Mouse (Mus musculus): ENCODE measurements at regions not wholly inside any gene's neighbourhood (a gene's known extent, or its start where the extent isn't known, plus 50 kb on each side); places are given as distances from the start of the nearest gene placed in this dataset.

- DNase-seq (ENCODE audit: low spot score in 2 of 2) = no peak
Measured at GRCm38 (mm10) chr12:27847397-27847796, 505.0 kb upstream of the Sox11 start.

DNA sequence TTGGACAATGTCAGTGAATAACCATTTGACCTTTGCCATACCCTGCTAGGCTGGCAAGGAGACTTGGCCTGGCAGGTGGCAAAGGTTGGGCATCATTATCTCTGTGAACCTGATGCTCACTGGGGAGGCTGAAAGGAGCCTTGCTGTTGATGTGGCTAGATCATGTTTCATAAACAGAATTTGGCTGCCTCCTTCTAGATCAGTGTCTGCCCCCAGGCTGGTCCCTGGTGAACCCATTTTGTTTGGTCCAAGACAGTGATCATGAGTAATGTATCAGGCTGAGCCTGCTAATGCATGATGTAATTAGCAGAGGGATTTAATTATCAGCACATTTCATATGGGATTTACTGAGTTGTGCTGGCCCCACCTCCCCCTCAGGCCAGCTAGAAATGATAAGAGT is 502.6 kb upstream of the Sox11 start:
- no peak for DNase-seq (ENCODE audit: low spot score in 2 of 2)

DNA sequence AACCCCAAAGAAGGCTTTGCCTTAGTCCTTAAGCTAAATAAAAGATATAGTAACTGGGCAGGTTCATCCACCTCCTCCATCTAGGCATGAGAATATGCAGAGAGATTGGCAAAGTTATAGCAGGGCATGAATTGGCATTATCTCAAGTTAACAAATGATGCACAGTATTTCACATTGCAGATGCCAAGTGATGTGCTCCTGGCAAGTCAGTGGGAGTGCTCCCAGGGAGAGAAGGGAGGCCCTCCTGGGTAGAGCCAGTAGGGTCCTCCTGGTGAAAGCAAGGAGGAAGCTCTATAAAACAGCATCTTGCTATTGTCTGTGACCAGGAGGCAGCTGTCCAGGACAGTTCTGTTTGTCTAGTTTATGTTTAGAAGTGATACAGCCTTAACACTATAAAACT is 496.6 kb upstream of the Sox11 start:
- DNase-seq (ENCODE audit: low spot score in 2 of 2) = no peak

DNA sequence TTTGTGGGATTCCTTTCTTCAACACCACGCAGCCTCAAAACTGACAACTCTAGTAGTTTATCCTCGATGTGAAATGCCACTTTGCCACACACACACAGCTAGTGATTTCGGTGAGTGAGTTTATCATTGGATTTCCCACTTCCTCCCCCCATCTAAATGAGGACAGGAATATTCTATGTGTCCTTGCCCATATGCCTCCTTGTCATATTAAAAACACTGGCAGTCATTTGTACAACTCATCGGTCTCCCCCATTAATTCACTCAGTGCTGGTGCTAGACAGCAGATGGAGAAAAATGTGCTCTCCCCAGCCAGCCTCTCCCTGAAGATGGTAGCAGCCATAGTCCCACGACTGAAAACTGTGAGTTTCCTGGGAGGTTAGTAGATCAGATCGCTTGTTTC is 496.0 kb upstream of the Sox11 start:
- no peak for DNase-seq (ENCODE audit: low spot score in 2 of 2)

GRCm38 (mm10) chr12:27826208-27826607 is 483.8 kb upstream of the Sox11 start:
- DNase-seq (ENCODE audit: low spot score in 2 of 2) = no peak

DNA sequence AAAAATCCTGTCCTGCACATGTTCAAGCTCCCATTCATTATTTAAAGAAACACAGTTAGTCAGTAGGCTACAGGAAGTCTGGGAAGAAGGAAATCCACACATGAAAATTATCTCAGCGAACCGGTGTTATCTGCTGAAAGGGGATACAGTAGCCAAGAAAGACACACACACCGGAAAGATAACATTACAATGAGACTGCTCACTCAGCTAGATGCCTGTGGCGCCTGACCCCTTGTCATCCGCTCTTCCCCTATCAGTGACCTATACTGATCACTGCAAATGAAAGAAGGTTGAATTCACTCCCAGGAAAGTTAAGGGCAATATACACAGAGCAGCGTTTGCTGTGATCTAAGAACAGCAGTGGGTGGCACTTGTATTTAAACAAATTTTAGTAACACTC is 481.0 kb upstream of the Sox11 start:
- no peak for DNase-seq (ENCODE audit: low spot score in 2 of 2)

- DNase-seq (ENCODE audit: low spot score in 2 of 2) = no peak
Measured at GRCm38 (mm10) chr12:27796642-27797041, 454.3 kb upstream of the Sox11 start.

DNA sequence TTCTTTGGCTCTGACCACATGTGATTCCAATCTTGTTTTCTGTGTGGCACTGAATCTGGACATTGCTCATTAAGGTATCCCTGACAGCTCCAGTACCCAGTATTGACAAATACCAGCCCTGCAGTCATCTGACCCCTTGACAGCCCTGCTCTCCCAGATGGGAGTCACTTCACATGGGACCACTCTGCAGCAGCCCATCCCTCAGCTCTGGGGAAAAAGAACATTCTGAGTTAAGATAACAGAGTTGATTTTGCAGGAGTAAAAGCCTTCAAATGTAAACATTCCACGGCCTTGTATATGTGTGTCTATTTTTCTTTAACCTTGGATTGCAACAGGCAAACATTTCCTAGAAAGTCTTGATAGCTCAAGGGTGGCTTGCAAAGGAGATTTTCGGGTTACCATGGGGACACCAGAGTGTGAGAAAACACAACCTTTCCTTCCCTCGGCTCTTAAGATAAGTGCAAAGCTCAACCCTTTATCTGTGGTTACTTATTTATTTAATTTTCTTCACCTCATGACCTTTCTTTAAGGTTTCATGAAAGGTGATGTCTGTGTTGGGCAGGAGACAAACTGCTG is 444.4 kb upstream of the Sox11 start:
- DNase-seq (ENCODE audit: low spot score in 2 of 2) = no peak

GRCm38 (mm10) chr12:27780801-27781200 is 438.4 kb upstream of the Sox11 start:
- no peak for DNase-seq (ENCODE audit: low spot score in 2 of 2)

- DNase-seq (ENCODE audit: low spot score in 2 of 2) = no peak
Measured at GRCm38 (mm10) chr12:27765948-27766347, 423.6 kb upstream of the Sox11 start.

DNA sequence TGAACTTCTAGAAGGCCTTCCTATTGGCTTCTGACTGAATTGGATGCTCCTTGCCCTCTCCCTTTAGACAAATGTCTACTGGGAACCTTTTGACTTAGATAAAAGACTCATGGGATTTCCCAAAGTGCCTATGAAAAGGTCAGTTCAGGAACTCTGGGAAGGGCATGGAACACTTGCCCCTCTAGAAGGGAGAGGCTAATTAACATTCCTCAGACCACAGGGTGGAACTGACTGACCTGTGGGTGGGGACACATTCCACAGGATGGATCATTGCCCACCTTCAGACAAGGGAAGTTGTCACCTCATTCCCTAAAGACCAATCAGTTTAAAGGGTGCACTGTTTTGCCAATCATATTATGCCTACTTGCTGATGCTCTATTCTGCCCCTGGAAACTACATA is 416.6 kb upstream of the Sox11 start:
- no peak for DNase-seq (ENCODE audit: low spot score in 2 of 2)

GRCm38 (mm10) chr12:27757641-27758040 is 415.3 kb upstream of the Sox11 start:
- DNase-seq (ENCODE audit: low spot score in 2 of 2) = no peak

DNA sequence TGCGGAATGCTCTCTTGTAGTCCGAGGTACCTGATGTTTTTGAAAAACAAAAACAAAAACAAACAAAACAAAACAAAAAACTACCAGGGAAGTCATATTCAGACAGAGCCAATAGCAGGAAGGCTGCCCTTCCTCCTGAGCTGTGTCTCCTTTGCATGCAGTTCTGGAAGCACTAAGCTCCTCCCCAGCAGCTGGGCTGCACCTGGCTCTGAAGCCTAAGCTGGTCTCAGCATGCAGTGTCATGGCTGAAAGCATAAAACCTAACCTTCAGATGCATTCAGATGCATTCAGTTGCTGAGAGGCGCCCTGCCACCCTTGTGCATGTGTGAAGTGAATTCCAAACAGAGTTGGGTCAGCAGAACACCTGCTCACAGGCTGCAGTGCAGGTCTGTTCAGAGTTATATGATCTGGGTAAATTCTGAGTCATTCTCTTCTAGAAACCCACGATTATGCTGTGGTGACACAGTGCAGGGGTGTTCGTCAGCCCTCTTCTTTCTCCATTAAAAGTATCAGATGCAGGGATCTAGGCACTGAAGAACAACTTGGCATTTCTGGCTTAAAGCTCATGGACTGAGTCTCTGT is 382.3 kb upstream of the Sox11 start:
- no peak for DNase-seq (ENCODE audit: low spot score in 2 of 2)

DNA sequence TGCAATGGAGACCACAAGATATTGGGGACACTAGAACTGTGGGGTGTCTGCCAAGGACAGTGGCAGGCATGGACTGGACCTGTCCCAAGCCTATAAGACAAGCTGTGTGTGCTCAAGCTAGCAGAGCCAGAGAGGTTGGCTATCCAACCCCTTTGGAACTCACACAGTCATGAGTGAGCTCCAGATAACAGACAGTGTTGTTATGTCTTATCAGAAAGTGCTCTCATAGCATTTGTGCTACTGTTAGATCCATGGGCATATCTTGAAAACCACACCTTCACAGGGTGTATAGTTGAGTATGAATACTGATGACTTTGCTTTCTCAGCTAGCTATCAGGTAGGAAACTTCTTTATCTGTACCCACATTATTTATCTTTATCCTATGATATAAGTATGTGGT is 338.1 kb upstream of the Sox11 start:
- no peak for DNase-seq (ENCODE audit: low spot score in 2 of 2)

DNA sequence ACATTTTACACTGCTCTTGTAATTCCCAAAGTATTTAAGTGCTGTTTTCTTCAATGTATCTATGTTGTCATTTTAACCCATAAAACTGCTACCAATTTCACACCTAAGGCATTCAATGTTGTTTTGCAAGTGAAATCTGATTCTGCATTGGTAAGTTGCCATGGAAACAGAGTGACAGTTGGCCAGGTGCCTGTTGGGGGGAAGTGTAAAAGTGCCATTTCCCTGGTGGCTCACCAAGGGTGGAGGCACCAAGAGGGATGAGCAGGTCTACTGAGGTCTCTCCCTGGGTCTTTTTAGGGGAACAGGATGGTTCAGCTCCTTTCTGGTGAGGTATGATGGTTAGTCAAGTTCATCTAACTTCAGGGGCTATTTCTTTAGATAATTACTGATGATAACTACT is 331.0 kb upstream of the Sox11 start:
- DNase-seq (ENCODE audit: low spot score in 2 of 2) = no peak

DNA sequence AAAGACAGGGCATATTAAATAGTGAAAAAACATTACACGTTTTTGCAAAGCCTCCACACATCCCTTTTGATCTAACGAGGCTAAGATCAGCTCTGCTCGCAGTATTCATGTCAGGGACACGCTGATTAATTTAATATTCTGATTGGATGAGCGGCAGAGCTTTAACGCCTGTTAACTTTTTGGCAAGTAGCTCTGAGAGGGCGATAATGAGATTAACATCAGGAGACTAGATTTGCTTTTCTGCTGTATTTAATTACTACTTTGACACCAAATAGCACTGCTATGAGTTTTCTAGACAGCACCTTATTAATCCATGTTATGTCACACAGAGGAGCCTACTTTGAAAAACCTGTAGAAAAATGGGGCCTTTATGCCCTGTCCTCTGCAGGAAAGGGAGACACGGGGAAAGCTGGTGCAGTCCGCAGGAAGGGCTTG is 328.3 kb upstream of the Sox11 start:
- no peak for DNase-seq (ENCODE audit: low spot score in 2 of 2)

DNA sequence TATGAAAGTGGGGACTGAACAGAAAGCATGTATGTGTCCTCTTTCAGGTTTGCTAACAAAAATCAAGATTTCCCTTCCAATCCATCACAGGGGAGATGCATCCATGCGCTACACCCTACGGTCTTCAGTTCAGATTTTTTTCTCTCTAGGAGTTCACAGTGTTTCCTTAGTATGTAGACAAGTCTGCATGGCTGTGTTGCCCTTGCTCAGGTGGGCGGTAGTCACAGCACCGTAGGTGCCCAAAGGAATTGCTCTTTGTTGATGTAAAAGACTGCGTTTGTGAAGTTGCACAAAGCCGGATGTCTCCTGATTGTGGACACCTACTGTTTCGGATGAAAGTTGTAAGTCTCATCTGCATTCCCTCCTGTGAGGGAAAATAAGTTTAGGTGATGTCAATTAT is 327.8 kb upstream of the Sox11 start:
- no peak for DNase-seq (ENCODE audit: low spot score in 2 of 2)

- DNase-seq (ENCODE audit: low spot score in 2 of 2) = no peak
Measured at GRCm38 (mm10) chr12:27669542-27669941, 327.2 kb upstream of the Sox11 start.

DNA sequence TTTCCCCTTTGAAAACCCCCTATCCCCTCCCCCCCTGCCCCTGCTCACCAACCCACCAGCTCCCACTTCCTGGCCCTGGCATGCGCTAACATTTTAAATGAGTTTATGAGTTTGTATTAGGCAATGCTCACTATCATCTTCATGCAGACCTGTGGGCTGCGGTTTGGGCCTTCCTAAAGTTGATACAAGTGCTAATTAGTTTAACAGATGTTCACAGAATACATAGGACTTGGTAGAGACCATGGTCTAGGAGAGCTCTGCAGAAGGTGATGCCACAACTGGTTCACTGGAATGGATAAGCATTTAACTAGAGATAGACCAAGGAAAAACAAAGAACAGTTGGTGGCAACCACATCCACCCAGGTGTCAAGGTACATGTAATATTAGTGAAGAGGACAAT is 324.1 kb upstream of the Sox11 start:
- no peak for DNase-seq (ENCODE audit: low spot score in 2 of 2)

GRCm38 (mm10) chr12:27663126-27663525 is 320.8 kb upstream of the Sox11 start:
- no peak for DNase-seq (ENCODE audit: low spot score in 2 of 2)

DNA sequence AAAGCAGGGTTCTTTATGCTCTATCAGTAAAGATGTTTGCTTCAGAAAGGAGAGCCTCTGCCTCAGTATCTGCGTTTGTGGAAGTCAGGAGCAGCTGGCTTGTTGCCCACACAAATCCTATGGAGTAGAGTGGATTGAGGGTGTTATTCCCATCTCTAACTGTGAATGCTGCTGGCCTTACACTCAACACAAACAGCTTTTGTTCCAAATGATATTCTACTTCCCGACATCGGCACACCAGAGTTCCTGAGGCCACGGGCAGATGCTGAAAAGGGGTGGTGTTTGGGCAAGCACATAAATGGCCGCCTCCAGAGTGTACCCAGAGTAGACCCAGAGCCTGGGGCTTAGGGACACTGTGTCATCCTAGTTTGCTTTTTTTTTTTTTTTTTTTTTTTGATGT is 320.3 kb upstream of the Sox11 start:
- DNase-seq (ENCODE audit: low spot score in 2 of 2) = no peak

- DNase-seq (ENCODE audit: low spot score in 2 of 2) = peak; percentile 44 to 60
Measured at GRCm38 (mm10) chr12:27657536-27657935, 315.2 kb upstream of the Sox11 start.

GRCm38 (mm10) chr12:27653541-27653940 is 311.2 kb upstream of the Sox11 start:
- no peak for DNase-seq (ENCODE audit: low spot score in 2 of 2)

GRCm38 (mm10) chr12:27648602-27649001 is 306.2 kb upstream of the Sox11 start:
- no peak for DNase-seq (ENCODE audit: low spot score in 2 of 2)
